Mouse (Mus musculus) liver, postnatal 0 days (tissue): ENCODE measurements at regions not wholly inside any gene's neighbourhood (a gene's known extent, or its start where the extent isn't known, plus 50 kb on each side); places are given as distances from the start of the nearest gene placed in this dataset.
A peak's percentile ranks its signal among the peaks of the same experiment; 100 is the strongest.

Source experiments
- ATAC-seq: fragments of 200-750 bp; cut with Nextera tagmentation; 2 replicates; pipeline ENCODE4 v1.8.0; 2017; ENCODE audit warnings: mild to moderate bottlenecking, moderate library complexity
- DNase-seq: peaks from one replicate; pipeline ENCODE4 v3.0.0-alpha.2; 2016
- H3K27ac ChIP-seq: fragments of 300-500 bp; sonication (generic); 2 replicates; pipeline ENCODE4 v1.5.1; 2014; ENCODE audit warnings: antibody characterized with exemption, moderate library complexity, mild to moderate bottlenecking, low read depth
- H3K27me3 ChIP-seq: fragments of 300-500 bp; sonication (generic); 2 replicates; pipeline ENCODE4 v1.6.1; 2014; ENCODE audit warnings: low read length, control low read depth, mixed read lengths; ENCODE audit not compliant: insufficient read depth
- H3K36me3 ChIP-seq: fragments of 300-500 bp; sonication (generic); replicated peaks from 2 replicates; pipeline ENCODE4 v1.6.1; 2014; ENCODE audit warnings: mild to moderate bottlenecking, control low read depth, low read length, moderate library complexity, mixed read lengths; ENCODE audit not compliant: insufficient read depth
- H3K4me1 ChIP-seq: fragments of 300-500 bp; sonication (generic); 2 replicates; pipeline ENCODE4 v1.6.1; 2014; ENCODE audit warnings: antibody characterized with exemption, mild to moderate bottlenecking, control low read depth; ENCODE audit not compliant: insufficient read depth
- H3K4me2 ChIP-seq: fragments of 300-500 bp; sonication (generic); 2 replicates; pipeline ENCODE4 v1.6.1; 2014; ENCODE audit warnings: low read depth, mild to moderate bottlenecking, low read length, moderate library complexity, mixed read lengths
- H3K4me3 ChIP-seq: fragments of 300-500 bp; sonication (generic); 2 replicates; pipeline ENCODE4 v1.5.1; 2014; ENCODE audit warnings: low read depth, low read length
- H3K9ac ChIP-seq: fragments of 300-500 bp; sonication (generic); replicated peaks from 2 replicates; pipeline ENCODE4 v1.6.1; 2014; ENCODE audit warnings: mild to moderate bottlenecking, moderate library complexity
- H3K9me3 ChIP-seq: fragments of 300-500 bp; sonication (generic); 2 replicates; pipeline ENCODE4 v1.6.1; 2016; ENCODE audit warnings: mild to moderate bottlenecking, control low read depth, low read length, mixed read lengths
- CTCF ChIP-seq: sonication (generic); IDR thresholded peaks from 2 replicates; pipeline ENCODE4 v1.5.1; 2016; ENCODE audit warnings: antibody characterized with exemption, low read depth
- EP300 ChIP-seq: IDR thresholded peaks from 2 replicates; pipeline ENCODE4 v1.6.1; 2016; ENCODE audit warnings: antibody characterized with exemption, low read depth, mild to moderate bottlenecking
- WGBS: fragments of 180-500 bp; shearing (Covaris S2); extraction: QIAGEN DNeasy Blood & Tissue Kit; methylation state at CpG from one replicate; pipeline ENCODE4 v1.1.7; 2014; ENCODE audit not compliant: insufficient replicate concordance; 5-methylcytosine and 5-hydroxymethylcytosine counted together

DNA sequence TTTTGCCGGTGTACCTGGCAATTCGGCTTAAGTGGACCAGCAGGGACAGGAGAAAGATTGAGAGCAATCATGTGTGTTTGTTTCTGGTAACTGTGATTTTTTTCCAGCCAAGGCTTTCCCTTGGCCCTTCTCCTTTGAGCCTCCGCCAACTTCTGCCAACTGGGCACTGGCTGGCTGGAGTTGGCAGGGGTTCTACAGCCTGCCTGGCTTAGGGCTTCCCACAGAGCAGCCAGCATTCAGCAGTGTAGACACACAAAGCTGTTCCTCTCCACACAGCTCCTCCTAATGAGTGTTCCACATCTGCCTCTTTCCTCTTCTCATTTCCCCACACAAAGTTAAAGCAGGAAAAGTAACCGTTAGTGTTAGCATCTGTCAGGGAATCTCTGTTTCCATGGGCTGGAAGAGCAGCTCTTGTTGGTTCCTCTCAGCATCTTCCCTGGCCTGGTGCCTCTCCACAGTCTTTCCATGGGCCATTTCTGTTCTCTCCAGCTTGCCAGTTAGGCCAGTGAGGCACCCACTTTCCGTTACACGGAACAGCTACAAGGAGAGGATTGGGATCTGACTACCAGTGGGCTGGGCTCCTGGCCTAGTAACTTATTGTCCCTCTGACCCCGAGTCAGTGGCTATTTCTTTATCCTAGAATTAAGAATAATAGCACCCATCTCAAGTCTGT lies 68.0 kb upstream of the Rbm24 start:
- Histone ChIP-seq H3K4me1 (no peaks in the 10 kb centered on the region), H3K9me3 (no peaks in the 10 kb centered on the region), H3K9ac (no peak overlapping the region), H3K4me3 (no peak overlapping the region), H3K27me3 (no peaks in the 10 kb centered on the region), H3K27ac (no peak overlapping the region), H3K36me3 (no peaks in the 10 kb centered on the region), H3K4me2 (no peak overlapping the region)
- no peak for DNase-seq
- 77% methylated on average over 7 of the region's 7 CpGs for WGBS
- no peak for ATAC-seq
- no peak for TF ChIP-seq CTCF
- TF ChIP-seq EP300 = no peak

DNA sequence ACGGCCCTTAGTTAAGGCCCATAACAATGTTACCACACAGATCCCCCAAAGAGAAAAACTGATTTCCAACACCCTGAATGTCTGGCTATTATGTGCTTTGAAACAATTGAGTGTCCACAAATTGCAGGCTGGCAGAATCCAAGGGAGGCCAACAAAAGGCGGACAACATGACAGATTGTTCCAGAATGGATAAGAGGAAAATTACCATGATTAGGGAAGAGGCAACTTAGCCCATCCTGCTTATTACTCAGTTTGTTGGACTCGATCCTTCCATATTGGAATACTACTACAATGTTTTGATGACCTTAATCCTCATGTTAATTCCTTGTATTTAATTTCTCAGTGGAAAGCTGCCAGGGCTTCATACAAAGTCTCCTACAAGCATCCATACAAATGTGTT lies 62.9 kb upstream of the Rbm24 start:
- Histone ChIP-seq H3K4me1 (no peaks in the 10 kb centered on the region), H3K9ac (no peak overlapping the region), H3K27me3 (no peaks in the 10 kb centered on the region), H3K36me3 (no peaks in the 10 kb centered on the region), H3K4me2 (no peak overlapping the region), H3K4me3 (no peak overlapping the region), H3K9me3 (no peaks in the 10 kb centered on the region), H3K27ac (no peak overlapping the region)
- no peak for TF ChIP-seq CTCF
- TF ChIP-seq EP300 = no peak
- DNase-seq (no peak), ATAC-seq (no peak)
- WGBS = 73% methylated on average over 3 of the region's 3 CpGs

DNA sequence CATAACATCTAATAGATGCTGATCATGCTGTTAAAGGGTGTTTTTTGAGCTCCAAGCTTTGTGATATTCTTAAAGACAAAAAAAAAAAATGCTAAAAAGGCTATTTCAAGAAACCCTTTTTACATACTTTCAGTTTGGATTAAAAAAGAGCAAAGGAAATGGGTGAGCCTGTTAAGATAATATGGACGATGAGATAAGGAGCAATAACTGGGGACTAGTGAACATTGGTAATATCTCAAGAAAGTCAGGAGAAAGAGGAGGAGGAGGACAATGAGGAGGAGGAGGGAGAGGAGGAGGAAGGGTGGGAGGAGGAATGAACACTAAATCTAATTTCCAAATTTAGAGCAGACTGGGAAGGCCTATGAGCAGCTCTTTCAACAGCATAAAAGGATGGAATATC lies 62.3 kb upstream of the Rbm24 start:
- H3K4me2 ChIP-seq = no peak overlapping the region
- 39% methylated on average over 1 of the region's 1 CpGs for WGBS
- no peak overlapping the region for H3K27ac ChIP-seq
- TF ChIP-seq CTCF (no peak), EP300 (no peak)
- no peaks in the 10 kb centered on the region for H3K27me3 ChIP-seq
- no peak overlapping the region for H3K9ac ChIP-seq
- no peaks in the 10 kb centered on the region for H3K4me1 ChIP-seq
- DNase-seq (no peak), ATAC-seq (no peak)
- H3K4me3 ChIP-seq = no peak overlapping the region
- H3K9me3 ChIP-seq = no peaks in the 10 kb centered on the region
- no peaks in the 10 kb centered on the region for H3K36me3 ChIP-seq

DNA sequence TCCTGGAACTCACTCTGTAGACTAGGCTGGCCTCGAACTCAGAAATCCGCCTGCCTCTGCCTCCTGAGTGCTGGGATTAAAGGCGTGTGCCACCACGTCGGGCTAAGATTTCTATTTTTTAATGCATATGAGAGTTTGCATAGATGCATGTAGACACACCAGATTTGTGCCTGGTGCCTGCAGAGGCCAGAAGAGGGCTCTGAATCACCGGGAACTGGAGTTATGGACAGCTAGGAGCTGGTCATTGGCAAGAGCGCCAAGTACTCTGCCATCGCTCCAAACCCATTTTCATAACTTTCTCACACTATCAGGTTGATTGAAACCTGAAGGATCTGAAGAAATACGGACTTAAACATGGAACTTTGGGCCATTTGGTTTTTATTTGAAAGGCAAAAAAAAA lies 61.2 kb upstream of the Rbm24 start:
- Histone ChIP-seq H3K4me1 (no peaks in the 10 kb centered on the region), H3K9ac (no peak overlapping the region), H3K36me3 (no peaks in the 10 kb centered on the region), H3K9me3 (no peaks in the 10 kb centered on the region), H3K4me3 (no peak overlapping the region), H3K27me3 (no peaks in the 10 kb centered on the region), H3K4me2 (no peak overlapping the region), H3K27ac (no peak overlapping the region)
- WGBS = 79% methylated on average over 9 of the region's 9 CpGs
- DNase-seq = no peak
- ATAC-seq = no peak
- TF ChIP-seq CTCF = no peak
- TF ChIP-seq EP300 = no peak

DNA sequence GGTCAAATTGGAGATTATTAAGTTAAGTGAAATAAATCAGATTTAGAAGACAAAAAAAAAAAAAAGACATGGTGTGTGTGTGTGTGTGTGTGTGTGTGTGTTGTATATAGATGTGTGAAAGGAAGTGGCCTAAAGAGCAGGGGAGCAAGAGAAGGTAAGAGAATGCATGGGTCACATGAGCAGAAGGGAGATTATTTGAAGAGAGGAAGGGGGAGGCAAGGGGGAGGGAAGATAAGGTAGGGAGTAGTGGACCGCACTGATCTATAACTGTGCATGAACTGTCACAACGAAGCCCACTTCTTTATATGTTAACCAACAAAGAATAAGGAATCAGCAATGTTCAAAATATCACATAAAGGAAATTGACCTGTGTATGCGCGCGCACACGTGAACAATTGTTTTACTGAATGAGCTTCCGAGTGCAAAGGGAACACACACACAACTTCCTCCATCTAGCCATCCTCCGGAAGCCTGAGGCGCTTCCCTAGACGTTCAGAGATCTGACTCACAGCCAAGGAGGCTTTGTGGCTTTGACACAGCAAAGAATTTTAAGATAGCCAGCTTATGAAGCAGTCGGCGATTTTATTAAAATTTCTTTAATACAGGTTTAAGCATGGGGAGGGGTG lies 57.6 kb upstream of the Rbm24 start:
- H3K4me2 ChIP-seq = no peak overlapping the region
- ATAC-seq (no peak), DNase-seq (peak; percentile 15)
- no peak overlapping the region for H3K9ac ChIP-seq
- no peaks in the 10 kb centered on the region for H3K27me3 ChIP-seq
- no peaks in the 10 kb centered on the region for H3K9me3 ChIP-seq
- no peaks in the 10 kb centered on the region for H3K4me1 ChIP-seq
- no peak overlapping the region for H3K27ac ChIP-seq
- no peaks in the 10 kb centered on the region for H3K36me3 ChIP-seq
- TF ChIP-seq EP300 (no peak), CTCF (no peak)
- 25% methylated on average over 12 of the region's 12 CpGs for WGBS
- H3K4me3 ChIP-seq = no peak overlapping the region

DNA sequence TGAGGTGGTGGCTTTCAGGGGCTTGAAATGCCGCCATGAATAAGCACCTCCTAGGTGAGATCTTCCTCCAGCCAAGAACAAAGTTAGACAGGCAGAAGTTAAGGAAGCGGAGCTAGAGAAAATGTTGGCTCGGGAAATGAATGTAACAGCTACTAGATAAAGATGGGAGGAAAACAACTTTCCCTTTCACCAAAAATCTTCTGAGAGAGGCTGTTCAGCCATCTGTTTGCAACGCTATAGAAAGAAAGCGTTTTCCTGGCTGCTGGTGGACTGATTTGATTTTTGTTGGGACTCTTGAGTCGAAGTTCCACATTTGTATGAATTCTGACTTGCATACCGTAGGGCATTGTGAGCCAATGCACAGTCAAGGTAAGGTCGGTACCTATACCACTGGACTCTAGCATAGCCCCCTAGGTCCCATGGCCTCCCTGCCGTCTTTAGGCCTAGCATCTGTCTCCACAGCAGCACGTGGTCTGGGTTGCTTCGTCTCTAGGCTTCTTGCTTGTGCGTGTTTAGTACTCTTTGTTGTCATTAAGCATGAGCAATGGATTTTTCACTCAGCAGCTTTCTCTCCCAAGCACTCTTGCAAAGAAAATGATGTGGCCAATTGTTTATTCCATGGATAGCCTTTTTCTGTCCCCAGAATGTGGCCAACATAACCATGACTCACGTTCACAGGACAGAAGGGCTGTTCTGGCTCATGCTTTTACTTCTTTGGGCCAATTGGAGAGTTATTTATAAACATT lies 54.6 kb upstream of the Rbm24 start:
- ATAC-seq (no peak), DNase-seq (no peak)
- no peak overlapping the region for H3K4me2 ChIP-seq
- H3K4me3 ChIP-seq = no peak overlapping the region
- TF ChIP-seq EP300 (no peak), CTCF (no peak)
- no peaks in the 10 kb centered on the region for H3K27me3 ChIP-seq
- no peaks in the 10 kb centered on the region for H3K9me3 ChIP-seq
- no peaks in the 10 kb centered on the region for H3K4me1 ChIP-seq
- H3K36me3 ChIP-seq = no peaks in the 10 kb centered on the region
- 81% methylated on average over 13 of the region's 13 CpGs for WGBS
- no peak overlapping the region for H3K27ac ChIP-seq
- no peak overlapping the region for H3K9ac ChIP-seq
